Mouse (Mus musculus): ENCODE measurements around the gene Foxn2. TPM values are rescaled to one million over a fixed set of nuclear protein-coding genes. Genes with fewer than 3 reads are reported as not detected.

The Foxn2 gene
- polyA plus RNA-seq, 1 experiment, result 1.7 TPM

DNA sequence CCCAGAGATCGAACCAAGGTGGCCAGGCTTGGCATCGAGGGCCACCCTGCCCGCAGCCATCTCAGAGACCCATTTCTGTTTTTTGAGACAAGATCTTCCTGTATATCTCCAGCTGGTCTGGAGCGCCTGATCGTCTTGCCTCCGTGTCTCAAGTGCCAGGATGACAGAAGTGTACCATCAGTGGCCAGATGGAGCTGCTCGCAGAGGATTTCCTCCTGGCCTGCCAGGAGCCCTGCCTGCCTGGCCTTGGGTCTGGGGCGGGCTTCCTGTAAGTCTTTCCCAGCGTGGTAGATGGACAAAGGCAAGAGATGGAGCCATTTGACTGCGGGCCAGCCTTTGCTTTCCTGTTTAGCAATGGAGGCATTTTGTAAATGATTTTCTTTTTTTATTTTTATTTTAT, 66.9 kb downstream of the Foxn2 start:
- Histone ChIP-seq H3K27me3 (ENCODE audit: control insufficient read depth, insufficient read depth, low read length) (no peaks in the 10 kb centered on the region), H3K27ac (ENCODE audit: control insufficient read depth, insufficient read depth, low read depth, low read length) (no peak overlapping the region), H3K36me3 (ENCODE audit: control insufficient read depth, insufficient read depth, low read length) (no peaks in the 10 kb centered on the region), H3K4me3 (ENCODE audit: control insufficient read depth, low read depth, low read length) (no peak overlapping the region), H3K4me1 (ENCODE audit: control insufficient read depth, insufficient read depth, low read length) (peaks cover 7% of the 10 kb centered on the region)
- TF ChIP-seq CTCF (IDR thresholded peaks at IDR 0.05; ENCODE audit: control insufficient read depth, insufficient read depth, insufficient replicate concordance, low read depth, low read length) (no peak), POLR2A (IDR thresholded peaks at IDR 0.05; ENCODE audit: control insufficient read depth, low read depth, low read length) (no peak)

- Histone ChIP-seq H3K27ac (ENCODE audit: control insufficient read depth, insufficient read depth, low read depth, low read length) (no peak overlapping the region), H3K4me1 (ENCODE audit: control insufficient read depth, insufficient read depth, low read length) (peaks cover 7% of the 10 kb centered on the region), H3K36me3 (ENCODE audit: control insufficient read depth, insufficient read depth, low read length) (no peaks in the 10 kb centered on the region), H3K4me3 (ENCODE audit: control insufficient read depth, low read depth, low read length) (no peak overlapping the region), H3K27me3 (ENCODE audit: control insufficient read depth, insufficient read depth, low read length) (no peaks in the 10 kb centered on the region)
- TF ChIP-seq CTCF (IDR thresholded peaks at IDR 0.05; ENCODE audit: control insufficient read depth, insufficient read depth, insufficient replicate concordance, low read depth, low read length) (no peak), POLR2A (IDR thresholded peaks at IDR 0.05; ENCODE audit: control insufficient read depth, low read depth, low read length) (no peak)
Measured at GRCm38 (mm10) chr17:88508846-88509508, 68.5 kb downstream of the Foxn2 start.

DNA sequence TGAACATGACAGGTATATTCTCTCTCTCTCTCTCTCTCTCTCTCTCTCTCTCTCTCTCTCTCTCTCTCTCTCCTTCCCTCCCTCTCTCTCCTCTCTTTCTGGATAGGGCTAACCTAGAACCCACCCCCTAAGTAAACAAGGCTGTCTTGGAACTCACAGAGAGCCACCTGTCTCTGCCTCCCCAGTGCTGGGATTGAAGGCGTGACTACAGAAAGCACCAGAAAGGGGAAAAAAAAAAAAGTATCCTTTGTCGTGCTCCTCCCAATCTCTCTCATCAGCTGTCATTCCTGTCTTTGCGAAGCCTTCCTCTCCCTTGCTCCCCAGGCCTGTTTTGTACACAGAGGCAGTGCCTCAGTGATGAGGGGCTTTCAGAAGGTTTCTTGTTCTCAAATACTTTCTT, 69.5 kb downstream of the Foxn2 start:
- Histone ChIP-seq H3K4me1 (ENCODE audit: control insufficient read depth, insufficient read depth, low read length) (peaks cover 7% of the 10 kb centered on the region), H3K27ac (ENCODE audit: control insufficient read depth, insufficient read depth, low read depth, low read length) (no peak overlapping the region), H3K36me3 (ENCODE audit: control insufficient read depth, insufficient read depth, low read length) (no peaks in the 10 kb centered on the region), H3K27me3 (ENCODE audit: control insufficient read depth, insufficient read depth, low read length) (no peaks in the 10 kb centered on the region), H3K4me3 (ENCODE audit: control insufficient read depth, low read depth, low read length) (no peak overlapping the region)
- TF ChIP-seq CTCF (IDR thresholded peaks at IDR 0.05; ENCODE audit: control insufficient read depth, insufficient read depth, insufficient replicate concordance, low read depth, low read length) (no peak), POLR2A (IDR thresholded peaks at IDR 0.05; ENCODE audit: control insufficient read depth, low read depth, low read length) (no peak)

- TF ChIP-seq CTCF (IDR thresholded peaks at IDR 0.05; ENCODE audit: control insufficient read depth, insufficient read depth, insufficient replicate concordance, low read depth, low read length) (peak; percentile 68; the same call in 1 of the 2 replicates), POLR2A (IDR thresholded peaks at IDR 0.05; ENCODE audit: control insufficient read depth, low read depth, low read length) (no peak)
- Histone ChIP-seq H3K4me1 (ENCODE audit: control insufficient read depth, insufficient read depth, low read length) (peaks cover 5% of the 10 kb centered on the region), H3K4me3 (ENCODE audit: control insufficient read depth, low read depth, low read length) (no peak overlapping the region), H3K27ac (ENCODE audit: control insufficient read depth, insufficient read depth, low read depth, low read length) (no peak overlapping the region), H3K36me3 (ENCODE audit: control insufficient read depth, insufficient read depth, low read length) (no peaks in the 10 kb centered on the region), H3K27me3 (ENCODE audit: control insufficient read depth, insufficient read depth, low read length) (no peaks in the 10 kb centered on the region)
Measured at GRCm38 (mm10) chr17:88511095-88511551, 70.6 kb downstream of the Foxn2 start.

- no peaks in the 10 kb centered on the region for H3K4me1 ChIP-seq (ENCODE audit: control insufficient read depth, insufficient read depth, low read length)
Measured at GRCm38 (mm10) chr17:88516477-88516876, 76.0 kb downstream of the Foxn2 start.

GRCm38 (mm10) chr17:88527781-88528180, 87.3 kb downstream of the Foxn2 start:
- no peaks in the 10 kb centered on the region for H3K36me3 ChIP-seq (ENCODE audit: control insufficient read depth, insufficient read depth, low read length)
- peaks cover 4% of the 10 kb centered on the region; the same call in 1 of the 2 replicates for H3K4me1 ChIP-seq (ENCODE audit: control insufficient read depth, insufficient read depth, low read length)
- no peaks in the 10 kb centered on the region for H3K27me3 ChIP-seq (ENCODE audit: control insufficient read depth, insufficient read depth, low read length)
- no peak overlapping the region for H3K27ac ChIP-seq (ENCODE audit: control insufficient read depth, insufficient read depth, low read depth, low read length)
- TF ChIP-seq CTCF (IDR thresholded peaks at IDR 0.05; ENCODE audit: control insufficient read depth, insufficient read depth, insufficient replicate concordance, low read depth, low read length) (no peak), POLR2A (IDR thresholded peaks at IDR 0.05; ENCODE audit: control insufficient read depth, low read depth, low read length) (no peak)
- no peak overlapping the region for H3K4me3 ChIP-seq (ENCODE audit: control insufficient read depth, low read depth, low read length)

More at GRCm38 (mm10) chr17:88516477-88516876, 76.0 kb downstream of the Foxn2 start:
- Histone ChIP-seq H3K27me3 (ENCODE audit: control insufficient read depth, insufficient read depth, low read length) (no peaks in the 10 kb centered on the region), H3K27ac (ENCODE audit: control insufficient read depth, insufficient read depth, low read depth, low read length) (no peak overlapping the region), H3K4me3 (ENCODE audit: control insufficient read depth, low read depth, low read length) (no peak overlapping the region), H3K36me3 (ENCODE audit: control insufficient read depth, insufficient read depth, low read length) (no peaks in the 10 kb centered on the region)
- TF ChIP-seq CTCF (IDR thresholded peaks at IDR 0.05; ENCODE audit: control insufficient read depth, insufficient read depth, insufficient replicate concordance, low read depth, low read length) (no peak), POLR2A (IDR thresholded peaks at IDR 0.05; ENCODE audit: control insufficient read depth, low read depth, low read length) (no peak)

GRCm38 (mm10) chr17:88529519-88530235, 89.2 kb downstream of the Foxn2 start, which contains the start of gene Ppp1r21:
TSS of gene Ppp1r21 (plus strand) at chr17:88530118.
- H3K27ac ChIP-seq (ENCODE audit: control insufficient read depth, insufficient read depth, low read depth, low read length), result peak within 1 kb of the TSS; percentile 82
- peak within 1 kb of the TSS; percentile 97 for H3K4me3 ChIP-seq (ENCODE audit: control insufficient read depth, low read depth, low read length)
- H3K36me3 ChIP-seq (ENCODE audit: control insufficient read depth, insufficient read depth, low read length), result no peaks in the 10 kb centered on the region
- no peaks in the 10 kb centered on the region for H3K27me3 ChIP-seq (ENCODE audit: control insufficient read depth, insufficient read depth, low read length)
- peaks cover 4% of the 10 kb centered on the region; the same call in 1 of the 2 replicates for H3K4me1 ChIP-seq (ENCODE audit: control insufficient read depth, insufficient read depth, low read length)
- peak; percentile 83 for TF ChIP-seq POLR2A (IDR thresholded peaks at IDR 0.05; ENCODE audit: control insufficient read depth, low read depth, low read length)
- TF ChIP-seq CTCF (IDR thresholded peaks at IDR 0.05; ENCODE audit: control insufficient read depth, insufficient read depth, insufficient replicate concordance, low read depth, low read length), result no peak
